Mouse (Mus musculus) left cerebral cortex, postnatal 36 days (tissue): ENCODE results near the gene Rnd2. TPM values are rescaled to one million over a fixed set of nuclear protein-coding genes. Genes with fewer than 3 reads are reported as not detected.
A peak's percentile ranks its signal among the peaks of the same experiment; 100 is the strongest.
"Not testable (repeated sequence)": the region's sequence is repeated elsewhere in the genome, so short reads cannot be mapped to it uniquely, and the experiment has no call there.

ENCODE experiments used
- DNase-seq, 2 experiments: peaks; one replicate each; pipeline ENCODE4 v3.0.0; 2021 to 2022; ENCODE audit warnings: low spot score in 2 of 2, mixed read lengths in 1 of 2
- intact Hi-C: fragments of 180-260 bp; cut with DNase I; formaldehyde crosslinking; loops from one replicate; pipeline ENCODE4 v1.15.1; 2025
- total RNA-seq, 2 experiments: library from RNA; stranded (reverse); gene quantifications; 2 replicates each; pipeline ENCODE4 v1.2.3; 2021

Rnd2 gene
- total RNA-seq, result 100 to 1,000 TPM; 139 to 164 TPM

GRCm38 (mm10) chr11:101464211-101465100, at the start of gene Rnd2:
Gene Rnd2 (plus strand): TSS chr11:101464999.
- intact Hi-C loops, result no loop called here

GRCm38 (mm10) chr11:101415306-101415705, 49.5 kb upstream of the Rnd2 start:
- no peak for DNase-seq
- intact Hi-C loops, result no loop called here

More at GRCm38 (mm10) chr11:101464211-101465100, at the start of gene Rnd2:
- peak in 1 of 2 experiments; percentile 7 for DNase-seq

- no peak for DNase-seq
- intact Hi-C loops, result no loop called here
Measured at GRCm38 (mm10) chr11:101416433-101417100, 48.2 kb upstream of the Rnd2 start.

DNA sequence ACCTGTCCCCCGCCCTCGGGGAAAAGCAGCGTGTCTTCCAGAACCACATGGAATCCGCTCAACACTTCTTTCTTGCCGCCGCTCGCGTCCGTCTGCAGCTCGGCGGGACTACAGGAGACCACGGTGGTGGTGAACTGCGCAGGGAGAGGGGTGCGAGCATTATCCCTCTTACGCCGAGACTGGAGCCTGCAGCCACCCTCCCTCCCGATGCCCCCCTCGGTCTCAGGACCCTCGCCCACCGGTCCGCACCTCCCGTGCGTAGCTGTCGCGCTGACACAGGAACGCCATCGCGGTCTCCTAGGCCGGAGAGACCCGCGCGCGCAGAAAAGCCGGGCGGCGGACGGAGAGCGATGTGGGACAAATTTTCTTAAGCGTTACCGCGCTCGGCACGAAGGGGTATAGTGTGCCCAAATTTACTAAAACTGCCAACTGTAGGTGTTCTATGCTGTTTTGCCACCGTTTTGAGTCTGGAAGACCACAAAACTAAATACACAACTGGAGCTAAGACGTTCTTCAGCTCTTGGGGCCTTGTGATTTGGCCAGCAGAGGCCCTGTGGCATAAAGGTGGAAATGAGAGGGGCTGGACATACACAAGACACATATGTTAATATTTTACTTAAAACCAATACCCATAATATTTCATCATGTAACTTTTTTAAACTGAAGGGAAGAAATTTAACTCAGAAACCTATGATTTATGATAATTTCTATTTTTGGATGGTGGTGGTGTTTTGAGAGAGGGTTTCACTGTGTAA, 47.5 kb upstream of the Rnd2 start, which contains the start of gene Aarsd1:
Gene Aarsd1 (minus strand): TSS at position 515 of the 755 bp plus-strand sequence.
- DNase-seq, result peak; percentile 92 to 93

GRCm38 (mm10) chr11:101418991-101419390, 45.8 kb upstream of the Rnd2 start:
- DNase-seq, result peak; percentile 25 to 36
- intact Hi-C loops, result no loop called here

More for the DNA sequence above, 47.5 kb upstream of the Rnd2 start, which contains the start of gene Aarsd1:
- intact Hi-C loops, result no loop called here

DNA sequence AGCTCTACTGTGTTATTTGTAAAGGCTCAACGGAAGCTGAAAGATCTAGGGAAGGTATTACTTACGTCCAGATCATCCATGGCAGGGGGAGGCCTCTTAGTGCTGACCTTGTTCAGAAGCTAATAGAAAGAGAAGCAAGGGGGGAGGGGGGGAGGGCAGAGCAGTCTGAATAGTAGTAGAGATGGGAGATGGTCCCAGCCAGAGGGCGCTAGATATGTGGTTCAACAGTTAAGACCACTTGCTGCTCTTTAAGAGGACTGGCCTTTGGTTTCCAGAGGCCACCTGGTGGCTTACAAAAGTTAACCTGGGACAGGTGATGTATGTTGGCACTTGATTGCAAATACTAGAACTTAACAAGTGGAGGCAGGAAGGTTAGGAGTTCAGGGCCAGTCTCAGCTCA, 45.2 kb upstream of the Rnd2 start:
- DNase-seq, result no peak
- intact Hi-C loops, result no loop called here

DNA sequence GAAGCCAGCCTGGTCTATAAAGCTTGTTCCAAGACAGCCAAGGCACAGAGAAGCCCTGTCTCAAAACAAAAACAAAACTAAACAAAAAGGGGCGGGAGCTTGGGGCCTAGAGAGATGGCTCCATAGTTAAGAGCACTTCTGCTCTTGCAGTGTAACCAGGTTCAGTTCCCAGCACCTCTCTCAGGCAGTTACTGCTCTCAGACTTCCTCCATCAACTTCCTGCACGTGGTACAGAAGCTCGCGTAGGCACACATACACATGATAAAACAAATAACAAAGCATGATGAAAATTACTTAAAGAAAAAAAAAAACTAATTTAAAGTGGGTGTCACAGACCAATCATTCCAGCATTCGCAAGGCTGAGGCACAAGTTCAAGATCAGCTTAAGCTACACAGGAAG, 44.7 kb upstream of the Rnd2 start:
- no peak for DNase-seq
- intact Hi-C loops, result no loop called here

- intact Hi-C loops, result no loop called here
- DNase-seq, result peak; percentile 23 to 64
Measured at GRCm38 (mm10) chr11:101424105-101424851, 40.5 kb upstream of the Rnd2 start, which contains the start of gene Gm27029. Gene Gm27029 (minus strand): TSS chr11:101424796.

DNA sequence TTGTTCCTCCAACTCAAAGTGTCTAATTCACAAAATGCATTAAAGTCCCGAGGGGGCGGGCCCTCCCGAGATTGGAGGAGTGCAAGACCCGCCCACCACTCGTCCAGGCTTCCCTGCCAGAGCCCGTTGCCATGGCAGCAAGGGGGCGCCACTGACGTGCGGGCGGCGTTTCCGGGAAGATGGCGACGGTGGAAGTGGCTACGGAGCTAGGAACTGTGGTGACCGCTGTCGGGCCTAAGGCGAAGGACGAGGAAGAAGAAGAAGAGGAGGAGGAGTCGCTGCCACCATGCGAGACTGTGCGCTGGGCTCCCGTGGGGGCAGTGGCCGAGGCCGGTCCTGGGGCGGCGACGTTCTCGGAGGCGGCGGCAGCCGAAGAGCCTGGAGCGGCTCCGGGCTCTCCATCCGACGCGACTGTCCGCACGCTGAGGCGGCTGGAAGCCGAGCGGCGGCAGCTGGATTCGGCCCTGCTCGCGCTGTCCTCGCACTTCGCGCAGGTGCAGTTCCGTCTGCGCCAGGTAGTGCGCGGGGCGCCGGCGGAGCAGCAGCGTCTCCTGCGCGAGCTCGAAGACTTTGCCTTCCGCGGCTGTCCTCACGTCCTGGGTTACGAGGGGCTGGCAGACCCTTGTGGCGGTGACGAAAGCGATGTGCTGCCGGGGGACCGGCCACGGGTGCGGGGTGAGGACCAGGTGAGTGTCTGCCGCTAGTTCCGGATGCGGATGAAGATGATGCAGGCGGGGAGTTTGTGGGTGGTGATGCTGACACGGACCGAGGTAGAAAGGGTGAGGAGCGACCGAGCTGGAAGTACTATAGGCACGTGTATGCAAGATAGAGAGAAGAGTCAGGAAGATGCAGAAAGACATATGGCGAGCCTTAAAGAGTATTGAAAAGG, 39.6 kb upstream of the Rnd2 start, which contains the start of the genes Rundc1 and Ptges3l:
Gene Rundc1 (plus strand): TSS at position 161 of the 889 bp plus-strand sequence.
Gene Ptges3l (minus strand): TSS at position 409 of the 889 bp plus-strand sequence.
- intact Hi-C loops, result no loop called here
- DNase-seq, result peak; percentile 96 to 98

GRCm38 (mm10) chr11:101426165-101426564, 38.6 kb upstream of the Rnd2 start:
- intact Hi-C loops, result no loop called here
- DNase-seq, result no peak

- no peak for DNase-seq
- intact Hi-C loops, result no loop called here
Measured at GRCm38 (mm10) chr11:101431327-101431726, 33.5 kb upstream of the Rnd2 start.

GRCm38 (mm10) chr11:101433396-101433795, 31.4 kb upstream of the Rnd2 start:
- no peak for DNase-seq
- intact Hi-C loops, result no loop called here

- DNase-seq, result no peak
- intact Hi-C loops, result no loop called here
Measured at GRCm38 (mm10) chr11:101435831-101436230, 29.0 kb upstream of the Rnd2 start.

- no peak for DNase-seq
- intact Hi-C loops, result no loop called here
Measured at GRCm38 (mm10) chr11:101436916-101437315, 27.9 kb upstream of the Rnd2 start.

GRCm38 (mm10) chr11:101438006-101438405, 26.8 kb upstream of the Rnd2 start:
- DNase-seq, intact Hi-C loops: not testable (repeated sequence)

DNA sequence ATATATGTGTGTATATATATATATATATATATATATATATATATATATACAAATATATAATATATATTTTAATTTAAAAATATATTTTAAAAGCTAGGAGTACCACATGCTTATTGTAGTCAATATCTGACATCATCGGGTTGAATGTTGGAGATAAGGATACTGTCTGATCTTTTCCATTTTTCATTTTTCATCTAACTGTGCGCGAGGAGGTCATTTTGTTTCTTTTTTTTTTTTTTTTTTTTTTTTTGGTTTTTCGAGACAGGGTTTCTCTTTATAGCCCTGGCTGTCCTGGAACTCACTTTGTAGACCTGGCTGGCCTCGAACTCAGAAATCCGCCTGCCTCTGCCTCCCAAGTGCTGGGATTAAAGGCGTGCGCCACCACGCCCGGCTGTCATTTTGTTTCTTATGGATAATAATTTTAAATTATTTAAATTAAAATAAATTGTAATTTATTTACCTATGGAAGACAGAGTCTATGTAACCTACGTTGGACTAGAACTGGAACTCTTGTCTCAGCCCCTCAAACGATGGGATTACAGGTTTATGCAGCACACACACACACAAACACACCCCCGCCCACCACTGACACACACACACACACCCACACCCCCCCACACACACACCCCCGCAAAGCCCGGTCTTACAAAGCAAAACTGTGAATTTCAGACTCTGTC, 23.2 kb upstream of the Rnd2 start:
- DNase-seq, intact Hi-C loops: not testable (repeated sequence)

DNA sequence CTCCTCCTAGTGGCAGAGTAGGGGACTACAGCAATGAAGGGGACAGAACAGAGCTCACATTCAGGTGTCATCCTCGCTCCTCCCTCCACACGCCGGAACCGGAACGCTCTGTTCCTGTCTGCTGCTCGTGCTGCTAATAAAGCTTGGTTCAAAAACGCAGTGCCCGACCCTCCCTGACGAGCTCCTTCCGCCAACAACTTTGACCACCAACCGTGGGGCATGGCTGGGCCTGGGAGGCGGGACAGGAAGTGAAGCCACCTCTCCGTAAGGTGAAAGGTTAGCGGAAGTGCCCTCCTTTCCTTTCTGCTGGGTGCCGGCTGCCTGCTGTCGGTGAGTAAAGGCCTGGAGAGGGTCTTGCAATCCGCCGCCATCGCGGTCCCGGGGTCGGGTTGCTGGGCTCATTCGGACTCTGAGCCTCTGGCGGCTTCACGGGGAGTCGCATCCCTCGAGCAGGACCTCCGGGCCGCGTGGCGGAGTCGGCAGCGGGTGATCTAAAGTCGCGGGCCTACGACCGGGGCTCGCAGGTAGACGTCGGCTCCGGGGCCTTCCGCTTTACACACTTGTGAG, 22.6 kb upstream of the Rnd2 start, which contains the start of gene Rpl27:
Gene Rpl27 (plus strand): TSS at position 172 of the 567 bp plus-strand sequence.
- intact Hi-C loops, result no loop called here
- DNase-seq, result peak; percentile 96
